8 mouse cellular contexts compared by ENCODE assay signal in the genomic region with DNA sequence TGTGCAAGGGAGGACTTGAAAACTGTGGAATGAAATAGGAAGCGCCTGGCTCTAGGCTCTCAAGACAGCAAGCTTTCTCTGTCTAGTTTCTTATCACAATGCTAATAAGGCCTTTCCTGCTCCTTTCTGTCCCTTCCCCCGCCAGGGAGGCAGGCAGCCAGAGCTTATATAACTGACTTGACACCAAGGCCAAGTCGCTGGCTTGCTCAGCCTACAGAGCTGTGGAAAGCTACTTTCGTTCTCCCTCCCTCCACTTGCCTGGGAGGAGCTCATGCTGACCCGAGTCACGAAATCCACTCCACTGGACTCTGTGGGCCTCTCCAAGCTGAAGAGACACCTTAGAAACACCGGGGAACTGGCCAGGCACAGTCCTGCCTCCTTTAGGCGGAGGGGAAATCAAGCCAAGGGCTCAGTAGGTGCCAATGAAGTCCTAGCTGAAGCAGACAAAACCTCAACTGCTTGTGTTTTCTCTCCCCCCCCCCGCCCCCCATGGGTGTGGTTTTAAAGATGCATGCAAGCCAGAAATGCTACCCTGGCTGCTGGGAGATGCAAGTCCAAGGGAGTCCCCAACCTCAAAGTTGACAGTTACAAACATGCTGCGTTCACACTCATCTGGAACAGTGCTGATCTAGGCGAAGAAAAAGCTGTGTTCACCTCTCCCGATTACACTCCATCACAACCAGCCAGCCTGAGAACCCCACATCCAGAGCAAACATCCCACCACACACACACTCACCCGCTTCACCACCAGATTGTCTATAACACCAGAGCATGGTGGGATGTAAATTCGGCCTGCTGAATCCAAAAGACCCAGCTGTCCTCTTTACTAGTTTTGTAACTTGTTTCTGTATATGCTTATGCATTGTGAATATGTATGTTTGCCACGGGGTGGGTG.
DNase-seq lines count a peak whose midpoint lies in the region; ATAC-seq lines count a peak whose summit lies in the region.

No protein-coding gene starts in this region.

- peak; percentile 72; the same call in 1 of the 2 replicates for ATAC-seq in kidney, embryonic 14.5 days (ENCODE audit: low FRiP score, low TSS enrichment)

- H3K9me3 ChIP-seq in kidney, embryonic 14.5 days (ENCODE audit: control insufficient read depth, low read length): no peaks in the 10 kb centered on the region

- peaks cover 10% of the 10 kb centered on the region for H3K4me1 ChIP-seq in kidney, embryonic 14.5 days (ENCODE audit: control insufficient read depth, insufficient read depth, low read length)

- no peak overlapping the region for H3K9ac ChIP-seq in kidney, embryonic 14.5 days (ENCODE audit: low read depth, low read length)

- H3K36me3 ChIP-seq in kidney, embryonic 14.5 days (ENCODE audit: control insufficient read depth, insufficient read depth, low read length): no peaks in the 10 kb centered on the region

- DNase-seq in layer of hippocampus, adult 11-12 months (ENCODE audit: low spot score): peak; percentile 64
- no peak for DNase-seq in layer of hippocampus, adult 9-10 months (ENCODE audit: low spot score)
- DNase-seq in cerebellum, adult 9-11 months: peak; percentile 97
- peak; percentile 100 for DNase-seq in heart, adult 11 months
- peak; percentile 52 for DNase-seq in liver
- DNase-seq in right cerebral cortex, postnatal 10 days (ENCODE audit: low spot score in 2 of 2): peak; percentile 66 to 73
- no peak for DNase-seq in retina, postnatal 1 day

- H3K27ac ChIP-seq in kidney, embryonic 14.5 days (ENCODE audit: low read depth, low read length): 0 out of 2 replicates have a peak overlapping the region, but pooled peaks have one; percentile 27

- 52% methylated on average over 15 of the region's 15 CpGs for WGBS in kidney, embryonic 14.5 days

- no peak overlapping the region for H3K4me2 ChIP-seq in kidney, embryonic 14.5 days (replicated peaks; ENCODE audit: low read depth, low read length)

- no peaks in the 10 kb centered on the region for H3K27me3 ChIP-seq in kidney, embryonic 14.5 days (ENCODE audit: control insufficient read depth, insufficient read depth, low read length)

- no peak overlapping the region for H3K4me3 ChIP-seq in kidney, embryonic 14.5 days (ENCODE audit: low read length)

Comparison
In these comparisons a context has a peak if more than half of its experiments do, and no peak if none do; other contexts are left out.
1. DNase-seq: peak in layer of hippocampus, adult 11-12 months (single experiment), cerebellum, adult 9-11 months (single experiment), heart, adult 11 months (single experiment), liver (single experiment) and right cerebral cortex, postnatal 10 days (2 of 2); none in layer of hippocampus, adult 9-10 months (single experiment) and retina, postnatal 1 day (single experiment).